Mouse (Mus musculus): ENCODE results near the gene Itgb4.

DNA sequence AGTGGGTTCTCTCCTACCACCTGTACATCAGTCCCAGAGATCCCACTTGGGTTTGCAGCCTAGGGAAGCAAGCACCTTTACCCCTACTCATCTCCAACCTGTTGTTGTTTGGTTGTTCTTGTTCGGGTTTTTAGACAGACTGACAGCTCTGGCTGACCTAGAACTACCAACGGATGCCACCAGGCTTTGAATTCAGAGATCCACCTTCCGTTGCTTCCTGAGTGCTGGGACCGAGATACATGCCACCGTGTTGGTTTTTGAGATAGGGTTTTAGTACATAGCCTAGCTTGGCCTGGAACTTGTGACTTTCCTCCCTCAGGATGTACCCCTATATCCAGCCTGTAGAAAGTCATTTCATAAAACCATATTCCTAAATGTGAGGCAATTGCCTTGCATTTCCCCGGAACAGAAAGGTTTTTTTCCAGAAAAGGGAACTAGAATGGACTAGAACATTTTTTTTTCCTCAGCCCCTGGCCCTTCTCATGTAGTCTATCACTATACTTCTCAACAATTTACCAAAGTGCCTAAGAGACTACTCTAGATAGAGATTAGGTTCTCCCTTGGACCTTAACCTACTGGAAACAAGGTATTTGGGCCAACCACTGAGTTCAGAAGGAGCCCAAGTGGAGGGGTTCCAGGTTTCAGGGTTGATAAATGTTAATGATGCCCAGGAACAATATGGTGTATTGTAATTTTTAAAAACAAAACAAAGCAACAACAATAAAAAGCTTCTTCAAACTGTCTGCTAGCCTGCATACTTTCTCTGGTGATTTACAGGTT is 54.8 kb downstream of the Itgb4 start:
- TF ChIP-seq TAL1 (IDR thresholded peaks at IDR 0.05; ENCODE audit: low read length) (no peak), GATA1 (IDR thresholded peaks at IDR 0.05; ENCODE audit: low read length) (no peak)

Measured in erythroblast, embryonic 14.5 days (primary cell).